Mouse (Mus musculus) kidney, adult 2 months (tissue): ENCODE results near the gene Cmss1. TPM values are rescaled to one million over a fixed set of nuclear protein-coding genes. Genes with fewer than 3 reads are reported as not detected.
A peak's percentile ranks its signal among the peaks of the same experiment; 100 is the strongest.
"Not testable (repeated sequence)": the region's sequence is repeated elsewhere in the genome, so short reads cannot be mapped to it uniquely, and the experiment has no call there.

Source experiments
- DNase-seq: peaks from one replicate; pipeline ENCODE4 v3.0.0; 2021
- H3K27ac ChIP-seq: fragments of 200-500 bp; 2 replicates; pipeline ENCODE4 v1.5.1; 2012; ENCODE audit warnings: low read depth, low read length, control low read depth, inconsistent platforms; ENCODE audit not compliant: insufficient read depth
- H3K27me3 ChIP-seq: fragments of 200-500 bp; replicated peaks from 2 replicates; pipeline ENCODE4 v1.6.1; 2012; ENCODE audit warnings: mild to moderate bottlenecking, moderate library complexity, low read length, inconsistent platforms; ENCODE audit not compliant: control insufficient read depth, insufficient read depth
- H3K36me3 ChIP-seq: fragments of 200-500 bp; 2 replicates; pipeline ENCODE4 v1.6.1; 2012; ENCODE audit warnings: mild to moderate bottlenecking, moderate library complexity, low read length, inconsistent platforms; ENCODE audit not compliant: control insufficient read depth, insufficient read depth
- H3K4me1 ChIP-seq: fragments of 200-500 bp; 2 replicates; pipeline ENCODE4 v1.6.1; 2011; ENCODE audit warnings: low read length; ENCODE audit not compliant: control insufficient read depth, insufficient read depth
- H3K4me3 ChIP-seq: fragments of 200-500 bp; 2 replicates; pipeline ENCODE4 v1.5.1; 2011; ENCODE audit warnings: mild to moderate bottlenecking, low read depth, low read length, control low read depth; ENCODE audit not compliant: insufficient read depth
- CTCF ChIP-seq: fragments of 200-500 bp; conservative IDR thresholded peaks from 2 replicates; pipeline ENCODE4 v1.5.1; 2011; ENCODE audit warnings: low read depth, mild to moderate bottlenecking, control low read depth, low read length, moderate library complexity, mixed read lengths; ENCODE audit not compliant: insufficient read depth, insufficient read length
- POLR2A ChIP-seq: fragments of 200-500 bp; IDR thresholded peaks from one replicate; pipeline ENCODE4 v1.6.1; 2011; ENCODE audit warnings: low read depth, low read length, control low read depth
- WGBS: fragments of 180-500 bp; shearing (Covaris S2); methylation state at CpG from one replicate; pipeline ENCODE4 v1.1.7; 2018; 5-methylcytosine and 5-hydroxymethylcytosine counted together
- polyA plus RNA-seq: library from polyadenylated mRNA; depleted of rRNA; stranded (reverse); fragments of >200 nt; gene quantifications from 2 replicates; pipeline ENCODE4 v1.2.3, GENCODE M21; 2012

Cmss1 gene
- polyA plus RNA-seq, 1 experiment, result 7.2 TPM

- peaks cover 12% of the 10 kb centered on the region; the same call in 1 of the 2 replicates for H3K4me1 ChIP-seq
- H3K36me3 ChIP-seq, result no peaks in the 10 kb centered on the region
- H3K27ac ChIP-seq, result no peak overlapping the region
- no peak for DNase-seq
- WGBS, result 81% methylated on average over 10 of the region's 10 CpGs
- H3K27me3 ChIP-seq, result no peaks in the 10 kb centered on the region
- TF ChIP-seq POLR2A (no peak), CTCF (no peak)
- H3K4me3 ChIP-seq, result no peak overlapping the region
Observed at GRCm38 (mm10) chr16:57399566-57399965, 207.1 kb downstream of the Cmss1 start.

GRCm38 (mm10) chr16:57398387-57399214 is 208.1 kb downstream of the Cmss1 start:
- Histone ChIP-seq H3K36me3 (no peaks in the 10 kb centered on the region), H3K4me3 (no peak overlapping the region), H3K27ac (no peak overlapping the region), H3K27me3 (no peaks in the 10 kb centered on the region), H3K4me1 (peaks cover 12% of the 10 kb centered on the region; the same call in 1 of the 2 replicates)
- peak; percentile 43 for TF ChIP-seq CTCF
- no peak for TF ChIP-seq POLR2A
- 41% methylated on average over 18 of the region's 18 CpGs for WGBS
- peak; percentile 80 for DNase-seq

GRCm38 (mm10) chr16:57397845-57398244 is 208.8 kb downstream of the Cmss1 start:
- 53% methylated on average over 6 of the region's 6 CpGs for WGBS
- Histone ChIP-seq H3K27me3 (no peaks in the 10 kb centered on the region), H3K4me3 (no peak overlapping the region), H3K27ac (no peak overlapping the region; the same call in 1 of the 2 replicates), H3K36me3 (no peaks in the 10 kb centered on the region), H3K4me1 (peaks cover 14% of the 10 kb centered on the region; the same call in 1 of the 2 replicates)
- DNase-seq, result no peak
- TF ChIP-seq CTCF, result no peak
- TF ChIP-seq POLR2A, result no peak

- TF ChIP-seq CTCF, result no peak
- no peak for TF ChIP-seq POLR2A
- WGBS, result 63% methylated on average over 6 of the region's 6 CpGs
- no peak overlapping the region for H3K27ac ChIP-seq
- no peaks in the 10 kb centered on the region for H3K36me3 ChIP-seq
- H3K4me1 ChIP-seq, result peaks cover 14% of the 10 kb centered on the region; the same call in 1 of the 2 replicates
- no peak overlapping the region for H3K4me3 ChIP-seq
- no peaks in the 10 kb centered on the region for H3K27me3 ChIP-seq
- DNase-seq, result no peak
Observed at GRCm38 (mm10) chr16:57396249-57396648, 210.4 kb downstream of the Cmss1 start.

GRCm38 (mm10) chr16:57393161-57393560 is 213.5 kb downstream of the Cmss1 start:
- Histone ChIP-seq H3K27me3 (no peaks in the 10 kb centered on the region), H3K4me1 (peaks cover 8% of the 10 kb centered on the region; the same call in 1 of the 2 replicates), H3K27ac (peak overlapping the region; percentile 39; the same call in 1 of the 2 replicates), H3K4me3 (peak overlapping the region; percentile 34; the same call in 1 of the 2 replicates), H3K36me3 (no peaks in the 10 kb centered on the region)
- DNase-seq, result peak; percentile 55
- no peak for TF ChIP-seq POLR2A
- no peak for TF ChIP-seq CTCF
- 19% methylated on average over 11 of the region's 11 CpGs for WGBS

- Histone ChIP-seq H3K4me1 (0 out of 2 replicates have a peak, but pooled peaks cover 2% of the 10 kb centered on the region), H3K27me3 (no peaks in the 10 kb centered on the region), H3K4me3 (no peak overlapping the region), H3K27ac (no peak overlapping the region), H3K36me3 (no peaks in the 10 kb centered on the region)
- DNase-seq, result peak; percentile 51
- WGBS, result 63% methylated on average over 2 of the region's 2 CpGs
- TF ChIP-seq POLR2A (no peak), CTCF (no peak)
Observed at GRCm38 (mm10) chr16:57392461-57392860, 214.2 kb downstream of the Cmss1 start.

- not testable (repeated sequence) for H3K36me3 ChIP-seq, DNase-seq, H3K4me3 ChIP-seq, H3K27me3 ChIP-seq, H3K27ac ChIP-seq, H3K4me1 ChIP-seq
- WGBS, result 35% methylated on average over 28 of the region's 39 CpGs
Observed at GRCm38 (mm10) chr16:57391171-57391570, 215.5 kb downstream of the Cmss1 start.
